Mouse (Mus musculus): ENCODE measurements at regions not wholly inside any gene's neighbourhood (a gene's known extent, or its start where the extent isn't known, plus 50 kb on each side); places are given as distances from the start of the nearest gene placed in this dataset.
"Not testable (repeated sequence)": the region's sequence is repeated elsewhere in the genome, so short reads cannot be mapped to it uniquely, and the experiment has no call there.

GRCm38 (mm10) chr2:71597956-71598355, 51.4 kb upstream of the Dlx2 start:
- DNase-seq, result no peak

DNA sequence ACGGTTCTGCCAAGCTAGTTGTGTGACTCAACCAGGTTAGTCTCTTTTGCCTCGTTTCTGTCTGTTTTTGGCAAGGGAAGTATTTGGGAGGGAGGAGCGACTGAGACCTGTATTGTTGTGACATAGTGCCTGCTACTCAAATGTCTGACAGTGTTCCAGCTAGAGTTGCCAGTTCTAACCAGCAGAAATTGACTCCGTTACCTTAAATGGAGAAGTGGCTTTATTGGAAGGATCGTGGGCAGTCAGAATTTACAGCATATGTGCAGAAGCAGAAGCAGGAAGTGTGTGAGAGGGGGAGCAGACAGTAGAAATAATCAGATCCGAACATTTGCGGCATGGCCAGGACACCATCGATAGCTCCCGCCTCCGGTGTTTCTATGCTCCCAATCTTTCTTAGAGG, 51.8 kb upstream of the Dlx2 start:
- peak; percentile 37 for DNase-seq

DNA sequence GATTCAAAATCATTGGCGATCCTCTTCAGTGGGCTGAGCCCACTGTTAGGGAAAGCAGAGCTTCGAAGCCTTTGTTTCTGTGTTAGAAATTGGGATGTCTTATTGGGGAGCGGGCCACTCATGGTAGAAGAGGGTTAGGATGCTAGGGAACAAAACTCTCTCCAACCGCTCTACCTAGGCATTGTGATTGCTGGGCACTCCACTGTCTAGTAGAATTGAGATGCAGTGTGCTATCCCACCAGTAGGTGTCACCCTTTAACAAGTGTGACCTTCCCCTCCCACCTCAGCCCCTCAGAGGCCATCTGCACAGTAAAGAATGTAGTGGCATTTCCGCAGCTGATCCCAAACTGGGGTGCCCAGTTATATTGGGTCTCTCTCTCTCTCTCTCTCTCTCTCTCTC, 52.2 kb upstream of the Dlx2 start:
- peak; percentile 68 for DNase-seq

GRCm38 (mm10) chr2:71600213-71600612, 53.7 kb upstream of the Dlx2 start:
- DNase-seq, result no peak

DNA sequence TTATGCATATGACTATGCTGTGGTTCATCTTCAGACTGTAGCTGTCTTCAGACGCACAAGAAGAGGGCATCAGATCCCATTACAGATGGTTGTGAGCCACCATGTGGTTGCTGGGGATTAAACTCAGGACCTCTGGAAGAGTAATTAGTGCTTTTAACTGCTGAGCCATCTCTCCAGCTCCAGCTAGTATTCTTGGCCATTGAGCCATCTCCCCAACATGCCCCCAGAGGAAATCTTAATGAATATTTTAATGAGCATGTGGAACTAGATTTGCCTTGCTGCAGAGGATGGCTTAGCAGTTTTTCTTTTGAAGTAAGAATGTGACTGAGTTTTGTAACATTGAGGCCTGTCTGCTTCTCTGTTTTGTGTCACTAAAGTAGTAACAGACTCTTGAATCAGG, 54.4 kb upstream of the Dlx2 start:
- no peak for DNase-seq

DNA sequence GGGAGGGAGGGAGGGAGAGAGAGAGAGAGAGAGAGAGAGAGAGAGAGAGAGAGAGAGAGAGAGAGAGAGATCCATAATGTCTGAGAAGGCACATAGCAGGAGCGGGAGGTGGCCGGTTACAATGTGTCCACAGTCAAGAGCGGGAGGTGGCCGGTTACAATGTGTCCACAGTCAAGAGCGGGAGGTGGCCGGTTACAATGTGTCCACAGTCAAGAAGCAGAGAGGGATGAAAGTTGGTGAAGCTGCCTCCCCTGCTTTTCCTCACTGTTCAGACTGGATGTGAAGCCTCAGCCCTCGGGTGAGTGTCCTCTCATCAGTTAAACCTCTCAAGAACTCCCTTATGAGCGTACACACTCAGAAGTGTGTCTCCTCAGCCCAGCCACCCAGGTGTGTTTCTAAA, 57.2 kb upstream of the Dlx2 start:
- not testable (repeated sequence) for DNase-seq

GRCm38 (mm10) chr2:71605606-71606005, 59.1 kb upstream of the Dlx2 start:
- no peak for DNase-seq

GRCm38 (mm10) chr2:71607087-71607502, 60.5 kb upstream of the Dlx2 start:
- no peak for DNase-seq

- DNase-seq, result no peak
These were observed 66.7 kb upstream of the Dlx2 start for GRCm38 (mm10) chr2:71613216-71613615.

GRCm38 (mm10) chr2:71616526-71616925, 70.0 kb upstream of the Dlx2 start:
- no peak for DNase-seq

DNA sequence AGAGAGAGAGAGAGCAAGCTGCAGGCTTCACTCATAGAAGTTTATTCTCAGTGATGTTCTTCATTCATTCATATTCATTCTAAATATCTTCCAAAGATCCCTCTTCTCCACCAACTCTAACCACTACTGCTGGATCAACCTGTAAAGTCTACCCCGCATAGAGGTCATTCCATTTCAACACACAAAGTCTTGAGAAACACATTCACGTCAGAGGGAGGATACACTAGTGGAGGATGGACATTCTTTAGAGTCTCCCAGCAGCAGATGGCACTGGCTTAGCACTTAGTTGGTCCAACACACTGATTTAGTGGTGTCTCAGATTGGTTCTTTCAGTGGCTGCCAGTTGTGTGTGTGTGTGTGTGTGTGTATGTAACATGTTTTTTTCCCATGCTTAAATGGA, 74.9 kb upstream of the Dlx2 start:
- DNase-seq, result no peak

GRCm38 (mm10) chr2:71622532-71623099, 76.1 kb upstream of the Dlx2 start:
- DNase-seq, result no peak

- DNase-seq, result no peak
These were observed 76.6 kb upstream of the Dlx2 start for GRCm38 (mm10) chr2:71623134-71623533.

- DNase-seq, result peak; percentile 69
These were observed 78.8 kb upstream of the Dlx2 start for GRCm38 (mm10) chr2:71625298-71625902.

DNA sequence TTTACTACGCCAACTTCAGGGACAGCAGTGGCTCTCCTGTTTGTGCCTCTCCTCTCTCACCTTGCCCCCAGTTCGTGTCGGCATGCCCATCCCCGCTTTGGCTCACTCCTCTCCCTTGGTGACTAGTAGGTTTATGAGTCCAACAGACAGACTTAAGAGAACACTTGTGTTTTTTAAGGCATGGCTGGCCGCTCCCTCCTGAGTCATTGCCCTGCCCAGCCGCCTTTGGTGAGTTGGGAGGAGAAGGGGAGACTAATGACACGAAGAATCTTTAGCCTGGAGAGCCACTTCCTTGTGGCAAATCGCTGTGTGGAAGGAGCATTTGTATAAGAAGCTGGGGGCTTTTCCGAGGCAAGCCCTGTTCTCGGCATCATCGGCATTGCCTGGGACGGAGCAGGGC, 79.8 kb upstream of the Dlx2 start:
- no peak for DNase-seq

DNA sequence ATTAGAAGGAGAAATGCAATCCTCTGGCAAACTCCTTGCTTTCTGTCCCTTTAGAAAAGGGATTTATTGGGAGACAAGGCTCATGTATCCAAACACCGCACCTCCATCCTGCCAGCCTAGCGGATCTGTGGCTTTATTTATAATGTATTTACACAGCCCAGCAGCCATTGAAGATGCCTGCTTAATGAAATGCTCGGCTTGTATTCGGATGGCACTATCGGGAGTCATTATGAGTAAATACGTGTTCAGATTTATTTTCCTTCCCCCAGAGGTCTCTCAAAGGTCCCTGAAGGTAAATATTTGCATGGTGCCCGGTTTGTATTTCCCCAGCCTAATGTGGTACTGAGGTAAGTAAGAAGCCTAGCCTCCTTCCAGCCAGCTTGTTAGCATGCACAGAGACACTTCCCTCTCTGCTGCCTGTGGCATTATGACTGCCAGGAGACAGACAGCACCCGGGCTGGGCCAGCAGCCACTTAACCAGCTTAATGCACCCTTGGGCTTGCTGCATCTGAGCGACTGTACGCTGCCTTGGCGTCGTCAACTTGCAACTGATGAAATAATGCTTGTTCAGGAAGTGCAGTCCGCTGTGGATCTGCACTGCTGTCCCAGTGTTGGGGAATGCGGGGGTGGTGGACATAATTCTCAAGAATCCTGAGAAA, 80.7 kb upstream of the Dlx2 start:
- DNase-seq, result peak; percentile 22

GRCm38 (mm10) chr2:71628821-71629220, 82.3 kb upstream of the Dlx2 start:
- DNase-seq, result no peak

- peak; percentile 73 for DNase-seq
These were observed 83.0 kb upstream of the Dlx2 start for GRCm38 (mm10) chr2:71629301-71630142.

GRCm38 (mm10) chr2:71630143-71630463, 83.5 kb upstream of the Dlx2 start:
- no peak for DNase-seq

GRCm38 (mm10) chr2:71633471-71633870, 86.9 kb upstream of the Dlx2 start:
- DNase-seq, result no peak

DNA sequence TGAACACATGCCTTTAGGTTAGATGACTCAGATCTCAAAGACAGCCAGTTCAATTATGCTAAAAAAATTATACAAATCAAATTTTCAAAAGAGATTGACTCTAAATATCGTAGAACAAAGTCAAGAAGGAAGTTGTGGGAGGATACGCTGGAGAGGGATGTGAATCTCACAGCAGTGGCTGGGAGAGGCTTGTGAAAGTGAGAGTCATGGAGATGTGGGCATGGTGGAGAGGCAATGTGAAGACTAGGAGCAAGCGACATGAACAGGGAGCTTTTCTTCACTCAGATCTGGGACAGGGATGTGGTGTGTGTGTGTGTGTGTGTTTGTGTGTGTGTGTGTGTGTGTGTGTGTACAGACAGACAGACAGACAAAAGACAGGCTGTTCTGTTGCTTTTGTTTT, 87.9 kb upstream of the Dlx2 start:
- no peak for DNase-seq

DNA sequence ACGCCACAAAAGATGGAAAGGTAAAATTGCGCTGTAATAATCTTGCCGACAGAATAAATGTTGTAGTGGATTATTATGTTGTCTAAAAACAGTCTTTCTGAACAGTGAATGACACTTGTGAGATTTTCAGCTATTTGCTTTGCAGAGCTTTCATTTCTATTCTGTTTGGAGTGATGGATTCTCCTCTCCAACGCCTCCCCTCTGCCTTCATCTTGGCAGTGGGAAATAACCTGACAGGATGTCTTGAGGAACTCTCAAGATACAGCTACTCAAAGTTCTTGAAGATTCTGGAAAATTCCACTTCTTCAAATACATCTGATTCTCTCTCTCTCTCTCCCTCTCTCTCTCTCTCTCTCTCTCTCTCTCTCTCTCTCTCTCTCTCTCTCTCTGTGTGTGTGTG, 89.6 kb upstream of the Dlx2 start:
- no peak for DNase-seq

DNA sequence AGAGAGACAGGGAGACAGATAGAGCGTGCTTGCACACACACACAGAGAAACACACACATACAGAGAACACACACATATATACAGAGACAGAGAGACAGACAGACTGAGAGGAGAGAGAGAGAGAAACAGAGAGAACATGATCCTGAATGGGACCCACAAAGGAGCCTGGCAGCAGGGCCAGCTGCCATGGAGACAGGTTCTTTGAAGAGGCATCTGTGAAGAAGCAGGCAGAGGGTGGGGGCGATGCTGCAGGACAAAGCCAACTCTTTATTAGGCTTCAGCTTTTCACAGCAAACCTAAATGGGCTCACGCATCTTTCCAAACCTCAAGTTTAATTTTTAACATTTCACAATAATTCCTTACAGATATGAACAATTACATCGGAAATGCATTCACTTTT, 90.0 kb upstream of the Dlx2 start:
- no peak for DNase-seq

DNA sequence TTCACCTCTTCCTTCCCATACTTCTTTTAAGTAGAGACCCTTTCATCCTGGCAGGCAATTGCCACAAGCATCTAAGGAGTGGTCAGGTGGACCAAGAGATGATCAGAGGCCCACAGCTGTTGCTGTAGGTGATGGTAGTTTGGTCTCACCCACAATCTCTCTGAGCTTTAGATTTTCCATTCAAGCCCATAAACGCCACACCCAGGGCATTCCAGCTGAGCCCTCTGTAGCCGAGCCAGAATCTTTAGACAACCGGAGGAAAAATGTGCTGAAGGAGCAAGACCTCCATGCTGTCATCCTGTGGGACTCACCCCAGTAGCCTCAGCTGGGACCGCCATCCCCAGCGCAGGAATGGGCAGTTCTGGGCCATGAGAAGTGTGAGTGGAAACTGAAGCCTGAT, 93.7 kb upstream of the Dlx2 start:
- DNase-seq, result no peak

Data from right cerebral cortex, postnatal 25 days (tissue).